Mouse (Mus musculus) embryo, embryonic 9.5 days (tissue): ENCODE measurements around the gene Gas6.

Experiments used
- DNase-seq: peaks from one replicate; pipeline ENCODE4 v3.0.0-alpha.2; 2017; ENCODE audit errors: extremely low spot score

Gene Gas6

DNA sequence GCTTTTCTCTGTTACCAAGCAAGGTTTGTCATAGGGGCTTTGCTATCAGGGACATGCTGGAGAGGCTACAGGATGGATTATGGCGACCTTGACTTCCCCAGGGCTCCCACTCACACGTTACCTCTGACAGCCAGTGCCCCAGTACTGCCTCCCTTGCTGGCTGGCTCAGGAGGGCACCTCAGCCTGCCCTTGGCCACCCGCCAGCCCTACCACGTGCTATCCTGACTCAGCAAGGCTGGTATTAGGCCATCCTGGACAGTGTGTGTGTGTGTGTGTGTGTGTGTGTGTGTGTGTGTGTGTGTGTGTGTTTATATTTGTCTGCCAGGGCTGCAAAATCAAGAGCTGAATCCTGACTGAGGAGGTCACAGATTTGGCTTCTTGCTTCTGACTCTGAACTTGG, 12.6 kb upstream of the Gas6 start:
- DNase-seq: no peak

DNA sequence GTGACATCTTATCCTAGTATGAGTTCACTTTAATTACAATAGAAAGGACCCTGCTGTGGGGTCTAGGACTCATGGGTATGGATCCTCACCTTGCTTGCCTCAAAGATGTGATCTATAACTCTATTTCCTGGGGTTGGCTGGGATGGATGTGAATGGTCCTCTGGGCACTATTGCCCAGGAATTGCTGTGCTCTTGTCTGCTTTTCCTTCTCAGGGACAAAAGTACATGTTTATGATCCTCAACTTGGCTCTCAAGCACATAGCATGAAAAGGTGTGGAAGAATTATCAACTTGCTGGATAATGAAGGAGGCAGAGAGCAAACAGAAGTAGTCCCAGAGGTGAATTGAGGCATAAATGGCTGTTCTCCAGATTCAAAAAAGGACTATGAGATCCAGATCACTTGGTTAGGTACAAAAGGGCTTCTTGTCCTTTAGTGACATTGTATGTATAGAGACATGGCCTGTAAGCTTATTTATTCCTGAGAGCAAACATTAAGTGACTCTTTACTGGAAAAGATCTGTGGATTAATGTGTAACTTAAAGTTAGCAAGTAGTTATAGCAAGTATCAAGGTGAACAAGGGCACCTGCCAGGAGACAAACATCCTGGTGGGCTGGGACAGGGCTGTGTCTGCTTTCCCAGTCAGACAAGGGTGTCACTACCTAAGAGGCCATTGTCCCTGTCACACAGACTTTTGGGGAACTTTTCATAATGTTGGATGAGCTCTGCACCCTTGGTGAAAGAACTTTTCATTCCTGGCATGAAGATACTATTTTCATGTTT, 10.8 kb upstream of the Gas6 start:
- no peak for DNase-seq

DNA sequence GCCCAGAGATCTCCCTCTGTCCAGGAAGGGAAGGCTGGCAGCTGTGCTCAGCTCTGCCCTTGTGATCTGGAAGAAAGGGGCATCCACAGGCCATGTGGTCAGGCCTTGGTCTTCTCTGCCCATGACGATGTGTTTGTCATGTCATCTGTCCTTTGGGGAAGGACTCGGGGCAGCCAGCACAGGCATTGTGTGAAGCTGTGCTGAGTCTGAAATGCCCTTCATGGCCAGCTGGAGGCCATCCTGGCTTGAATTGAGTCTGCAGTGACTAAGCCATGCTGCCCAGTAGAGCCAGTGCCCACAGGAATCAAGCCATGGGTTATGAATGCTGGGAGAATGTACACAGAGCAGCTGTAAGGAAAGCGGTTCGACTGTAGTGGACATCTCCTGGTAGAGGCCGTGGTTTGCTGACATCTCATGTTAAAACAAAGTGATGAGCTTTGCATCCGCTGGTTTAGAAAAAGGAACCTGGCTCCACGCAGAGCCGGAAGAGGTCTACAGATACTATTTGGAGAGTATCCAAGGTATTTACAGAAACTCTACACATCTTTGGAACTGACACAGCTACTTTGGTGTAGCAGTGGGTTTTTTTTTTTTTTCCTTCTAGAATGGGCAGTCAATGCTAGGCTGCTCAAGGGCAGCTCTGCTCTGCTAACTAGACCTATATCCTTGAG, 9.8 kb upstream of the Gas6 start:
- no peak for DNase-seq

DNA sequence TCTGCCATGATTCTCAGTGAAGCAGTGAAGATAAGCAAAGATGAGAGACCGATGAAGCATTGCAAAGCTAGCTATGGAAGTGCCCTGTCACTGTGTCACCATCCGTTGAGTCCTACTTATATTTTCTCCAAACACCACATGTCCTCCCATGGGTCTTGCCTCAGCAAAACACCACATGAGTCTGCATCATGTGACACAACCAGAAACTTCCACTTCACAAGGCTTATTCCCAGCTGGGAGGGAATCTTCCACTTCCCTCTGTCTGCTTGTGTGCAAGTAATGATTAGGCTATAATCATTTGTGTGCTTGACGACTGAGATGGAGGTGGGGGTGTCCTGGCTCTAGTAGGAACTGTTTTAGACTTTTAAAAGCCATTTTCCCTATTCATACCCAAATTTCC, 6.9 kb upstream of the Gas6 start:
- no peak for DNase-seq

DNA sequence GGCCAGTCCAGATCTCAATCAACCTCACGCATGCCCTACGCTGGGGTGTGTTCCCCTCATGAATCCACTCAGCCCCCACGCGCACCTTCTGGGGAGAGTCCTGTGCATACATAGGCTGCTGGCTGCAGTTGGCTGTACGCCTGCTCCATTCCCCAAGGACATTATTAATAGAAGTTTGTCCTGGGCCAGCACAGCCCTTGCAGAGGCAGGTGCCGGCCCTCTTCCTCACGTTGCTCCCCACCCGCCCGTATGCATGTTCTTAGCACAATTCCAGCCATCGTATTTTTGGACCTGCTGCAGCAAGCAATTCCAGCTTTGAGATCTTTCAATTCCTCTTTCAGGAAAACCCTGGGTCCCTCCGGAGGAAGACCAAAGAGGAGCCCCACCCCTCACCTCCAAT, 1.3 kb downstream of the Gas6 start:
- no peak for DNase-seq

DNA sequence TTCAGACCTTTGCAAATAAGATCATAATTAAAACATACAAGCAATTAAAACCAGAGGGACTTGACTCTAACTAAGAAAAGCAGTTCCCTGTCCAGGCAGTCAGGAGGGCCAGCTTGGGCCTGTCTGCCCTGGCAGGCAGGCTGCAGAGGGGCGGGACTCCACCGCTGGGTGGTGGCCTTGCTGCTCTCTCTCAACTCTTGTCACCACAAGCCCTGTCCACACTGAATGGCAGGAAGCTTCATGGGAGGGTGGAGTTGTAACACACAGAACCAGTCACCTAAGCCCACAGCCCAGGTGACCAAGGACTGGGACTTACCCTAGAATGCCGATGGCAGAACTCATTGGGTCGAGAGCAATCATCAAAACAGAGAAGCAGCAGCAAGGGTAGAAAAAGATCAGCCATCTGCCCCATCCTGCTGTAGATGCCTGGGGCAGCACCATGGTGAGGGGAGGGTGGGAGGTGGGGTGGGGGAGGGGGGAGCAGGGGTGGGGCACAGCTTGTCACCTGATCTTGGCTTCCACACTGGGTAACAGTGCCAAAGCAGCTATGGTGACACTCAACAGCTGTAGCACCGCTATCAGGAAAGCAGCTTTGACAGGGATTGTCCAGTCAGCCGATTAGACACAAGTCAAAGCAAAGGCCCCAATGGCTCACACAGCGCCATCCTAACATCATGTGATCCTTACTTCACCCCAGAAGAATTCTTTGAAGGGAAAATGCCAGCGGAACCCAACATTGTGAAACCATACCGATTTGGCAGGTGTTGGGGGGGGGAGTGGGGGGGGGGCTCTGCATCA, 1.9 kb downstream of the Gas6 start:
- DNase-seq: peak; percentile 9

DNA sequence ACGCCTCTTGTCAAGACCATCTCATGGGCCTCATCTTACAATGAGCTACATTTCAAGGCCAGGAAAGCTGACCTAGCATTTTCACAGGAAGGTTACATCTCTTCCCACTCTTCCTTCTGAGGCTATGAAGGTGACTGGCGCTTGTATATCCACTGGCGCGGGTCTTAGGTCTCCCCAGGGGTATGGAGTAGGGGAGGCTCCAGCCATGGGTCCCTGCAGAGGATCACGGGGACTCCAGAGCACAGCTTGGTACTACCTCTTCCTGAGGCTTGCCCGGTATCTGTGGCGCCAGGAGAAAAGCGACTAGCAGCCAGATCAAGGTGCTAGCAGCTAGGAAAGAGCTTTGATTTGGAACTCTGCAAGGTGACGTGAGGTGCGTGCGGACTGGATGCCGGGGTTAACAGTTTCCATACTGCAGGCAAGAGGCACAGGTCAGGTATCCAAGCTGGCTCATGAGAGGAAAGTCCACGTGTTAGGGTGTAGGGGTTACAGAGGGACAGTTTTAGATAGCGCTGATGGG, 2.7 kb downstream of the Gas6 start:
- DNase-seq: no peak

DNA sequence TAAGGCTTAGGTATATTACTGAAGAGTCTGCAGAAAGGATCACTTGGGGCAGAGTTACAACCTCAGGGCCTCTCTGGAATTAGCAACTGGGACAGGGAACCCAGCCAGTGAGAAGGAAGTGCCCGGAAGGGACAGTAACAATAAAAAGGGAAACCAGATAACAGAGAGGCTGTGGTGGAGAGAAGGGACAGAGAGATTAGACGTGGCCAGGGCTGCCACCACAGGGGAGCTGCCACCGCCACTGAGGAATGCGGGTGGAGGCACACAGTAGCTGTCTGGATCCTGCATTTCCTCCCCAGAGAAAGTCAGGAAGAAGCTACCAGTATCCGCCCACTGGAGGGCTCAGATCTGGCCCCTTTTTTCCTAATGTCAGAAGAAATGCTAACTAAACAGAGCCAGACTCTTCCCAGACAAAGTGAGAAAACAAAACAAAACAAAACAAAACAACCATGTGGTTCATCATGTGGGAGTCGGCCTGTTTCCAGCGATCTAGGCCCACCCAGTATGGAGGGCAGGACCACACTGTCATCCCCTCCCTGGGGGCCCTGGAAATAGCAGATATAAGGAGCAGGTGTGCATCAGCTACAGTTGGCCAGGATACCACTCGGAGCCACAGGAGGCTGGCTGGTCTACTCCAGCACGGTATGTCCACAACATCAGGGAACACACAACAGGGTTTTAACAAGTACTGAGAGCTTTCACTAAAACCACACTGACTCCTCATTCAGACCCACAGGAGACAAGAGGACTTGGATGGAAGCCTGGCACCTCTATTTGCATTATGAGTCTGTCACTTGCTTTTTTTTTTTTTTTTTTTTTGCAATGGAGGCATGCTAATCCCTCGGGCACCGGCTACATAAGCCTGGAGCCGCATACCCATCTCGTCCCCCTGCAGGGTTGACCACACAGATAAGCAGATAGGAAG, 4.0 kb downstream of the Gas6 start:
- no peak for DNase-seq

DNA sequence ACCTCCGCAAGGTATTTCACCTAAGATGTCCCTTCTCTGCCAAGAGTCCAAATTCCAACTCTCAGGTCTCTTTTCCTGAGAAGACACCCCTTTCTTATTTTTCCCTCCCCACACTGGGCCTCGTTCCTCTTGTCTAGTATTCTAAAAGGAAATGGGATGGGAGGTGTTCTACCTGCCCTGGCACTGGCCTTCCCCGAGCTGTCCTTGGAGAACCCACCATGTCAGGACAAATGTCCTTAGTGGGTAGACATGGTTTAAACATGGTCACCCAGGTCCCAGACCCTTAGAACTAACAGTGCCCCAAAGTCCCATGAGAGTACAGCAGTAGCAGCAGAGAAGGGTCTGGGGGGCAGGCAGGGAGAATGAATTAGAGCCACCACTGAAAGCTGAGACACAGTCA, 4.9 kb downstream of the Gas6 start:
- DNase-seq: no peak

DNA sequence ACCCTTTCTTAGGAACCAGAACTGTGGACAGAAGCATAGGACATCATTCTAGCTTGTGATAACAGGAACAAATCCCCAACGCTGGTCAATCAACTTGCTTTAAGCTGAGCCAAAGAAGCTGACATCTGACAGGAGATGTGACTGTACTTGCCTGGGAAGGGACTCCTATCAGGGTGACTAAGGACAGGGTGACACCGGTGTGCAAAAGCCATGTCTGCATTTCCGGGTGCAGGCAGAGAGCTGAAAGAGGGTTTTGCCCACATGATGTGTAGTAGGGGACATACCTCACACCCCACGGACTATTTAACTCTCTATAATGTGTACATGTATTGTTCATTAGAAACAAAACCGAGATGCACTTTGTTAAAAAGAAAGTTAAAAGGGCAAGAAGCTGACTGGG, 11.1 kb downstream of the Gas6 start:
- DNase-seq: no peak

DNA sequence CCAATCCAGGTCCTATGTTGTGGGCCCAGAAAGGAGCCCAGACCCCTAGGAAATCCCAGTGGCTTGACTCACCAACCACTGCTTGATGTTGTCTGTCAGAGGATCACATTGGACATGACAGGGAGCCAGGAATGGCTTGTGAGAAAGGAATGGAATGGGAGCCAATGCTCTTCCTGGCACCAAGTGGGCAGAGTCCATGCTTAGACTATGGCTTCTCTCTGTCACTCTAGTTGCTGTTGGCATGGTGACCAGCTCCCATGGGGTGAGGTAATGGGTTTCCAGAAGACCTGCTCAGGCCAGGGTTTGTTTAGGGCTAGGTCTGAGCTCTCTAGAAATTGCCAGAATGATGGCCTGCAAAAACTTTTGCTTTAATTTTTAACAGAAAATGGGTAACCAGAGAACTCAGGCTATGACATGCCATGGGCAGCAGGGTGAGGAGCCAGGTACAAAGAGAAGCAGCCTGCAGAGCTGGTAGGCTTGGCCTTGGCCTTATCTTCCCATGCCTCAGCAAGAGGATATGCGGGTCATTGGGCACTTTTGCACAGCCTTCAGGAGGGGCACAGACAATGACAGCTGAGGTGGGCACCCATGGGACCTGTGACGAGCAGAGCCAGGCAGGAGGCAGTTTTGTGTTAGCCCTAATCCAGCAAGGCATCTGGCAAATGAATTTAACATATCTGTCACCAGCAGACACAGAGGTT, 12.0 kb downstream of the Gas6 start:
- DNase-seq: no peak

DNA sequence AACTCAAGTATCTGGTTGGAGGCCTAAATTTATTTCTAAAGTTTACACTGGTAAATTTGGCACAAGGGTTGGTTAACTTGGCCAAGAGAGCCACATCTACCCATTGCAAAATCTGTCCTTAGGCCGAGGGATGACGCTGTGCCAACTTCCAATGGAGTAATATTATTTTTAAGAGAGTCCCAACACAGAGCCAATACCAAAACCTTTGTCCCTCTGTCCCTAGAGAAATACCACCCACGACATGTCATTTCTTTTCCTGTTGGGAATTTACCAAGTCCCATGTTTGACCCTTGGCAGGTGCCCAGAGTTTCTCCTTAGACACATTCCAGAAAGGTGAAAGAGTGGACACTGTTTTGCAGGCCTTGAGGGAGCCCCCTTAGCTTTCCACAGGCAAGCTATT, 12.7 kb downstream of the Gas6 start:
- DNase-seq: no peak

DNA sequence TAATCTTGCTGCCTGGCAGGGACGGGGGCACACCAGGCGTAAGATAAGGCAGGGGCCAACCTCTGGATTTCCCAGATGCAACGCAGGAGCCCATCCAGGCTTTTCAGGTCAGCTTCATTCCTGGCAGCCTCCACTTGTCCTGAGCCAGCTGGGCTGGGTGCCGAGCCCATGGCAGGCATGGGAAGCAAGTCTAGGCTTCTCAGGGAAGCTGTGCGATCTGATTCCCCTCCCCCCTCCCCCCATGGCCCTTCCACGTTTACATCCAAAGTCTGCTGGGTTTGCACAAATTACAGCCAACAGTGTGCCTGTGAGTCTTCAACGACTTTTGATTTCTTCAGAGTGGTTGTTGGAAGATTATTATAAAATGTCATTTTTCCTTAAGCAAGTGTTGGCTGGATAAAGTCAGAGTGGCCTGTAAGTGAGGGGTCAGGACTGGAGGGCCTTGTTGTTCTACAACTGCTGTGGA, 13.2 kb downstream of the Gas6 start:
- DNase-seq: no peak

DNA sequence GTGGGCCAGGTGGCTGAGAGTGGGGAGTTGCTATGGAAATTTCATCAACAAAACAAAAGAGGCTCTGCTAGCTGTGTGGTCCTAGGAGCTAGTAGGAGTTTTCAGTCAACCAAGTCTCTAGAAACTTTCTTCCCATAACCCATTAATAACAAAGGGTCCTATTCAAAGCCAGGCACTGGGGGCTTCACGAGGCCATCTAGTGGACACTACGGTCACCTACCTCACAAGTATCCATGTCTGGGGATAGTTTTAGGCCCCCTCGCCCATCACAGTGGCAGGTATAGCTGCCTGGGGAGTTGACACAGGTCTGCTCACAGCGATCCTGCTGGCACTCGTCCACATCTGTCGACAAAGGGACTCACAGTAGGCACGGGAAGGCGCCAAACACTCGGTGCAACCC, 18.4 kb downstream of the Gas6 start:
- no peak for DNase-seq

DNA sequence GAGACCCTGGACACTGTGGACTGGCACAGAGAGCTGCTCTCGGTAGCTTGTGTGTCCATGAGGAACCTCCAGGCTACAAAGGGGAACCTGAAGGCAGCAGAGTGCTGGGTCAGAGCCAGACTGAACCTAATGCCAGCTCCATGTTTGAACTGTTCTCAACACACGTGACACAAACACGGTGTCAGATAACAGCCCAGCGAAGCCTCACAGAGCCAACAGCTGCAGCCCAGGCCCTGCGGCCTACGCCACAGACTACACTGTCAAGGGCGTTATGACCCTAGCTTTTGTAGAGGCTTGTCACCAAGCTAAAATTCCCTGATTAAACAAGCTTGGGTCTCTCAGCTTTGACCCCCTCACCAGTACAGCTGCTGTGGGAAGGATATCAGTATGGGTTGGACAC, 22.0 kb downstream of the Gas6 start:
- no peak for DNase-seq

DNA sequence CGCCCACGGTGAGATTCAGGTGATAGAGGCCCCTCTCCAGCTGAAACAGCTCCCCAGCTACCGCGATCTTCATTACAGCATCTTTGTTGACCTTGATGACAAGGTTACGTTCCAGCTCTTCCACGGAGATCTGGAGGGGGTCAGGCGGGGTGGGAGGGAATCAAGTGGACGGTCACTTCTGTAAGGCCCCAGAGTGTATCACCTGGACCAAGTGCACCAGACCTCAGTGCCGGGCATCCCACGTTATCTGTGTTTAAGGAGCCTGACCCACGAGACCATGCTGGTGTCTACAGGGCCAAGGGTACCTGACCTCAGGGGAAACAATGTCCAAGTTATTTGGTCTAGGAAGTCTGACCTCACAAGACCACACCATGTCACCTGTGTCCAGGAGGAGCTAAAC, 22.8 kb downstream of the Gas6 start:
- no peak for DNase-seq

DNA sequence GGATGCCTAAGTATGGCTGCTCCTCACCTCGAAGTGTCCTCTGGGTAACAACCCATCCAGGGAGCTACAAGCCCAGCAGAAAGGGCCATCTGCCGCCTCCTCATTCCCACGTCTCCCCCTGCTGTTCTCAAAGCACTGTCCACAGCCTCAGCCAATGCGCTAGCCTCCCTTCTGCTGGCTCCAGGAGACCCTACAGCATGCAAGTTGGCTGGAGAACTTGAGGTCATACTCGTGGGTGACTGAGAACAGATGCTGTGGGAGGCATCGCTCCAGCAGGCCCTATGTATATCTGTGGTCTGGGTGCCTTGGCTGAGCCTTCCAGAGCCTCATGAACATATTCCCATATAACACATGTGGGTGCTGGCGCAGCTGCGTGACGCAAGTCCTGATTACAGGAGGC, 25.6 kb downstream of the Gas6 start:
- DNase-seq: no peak

DNA sequence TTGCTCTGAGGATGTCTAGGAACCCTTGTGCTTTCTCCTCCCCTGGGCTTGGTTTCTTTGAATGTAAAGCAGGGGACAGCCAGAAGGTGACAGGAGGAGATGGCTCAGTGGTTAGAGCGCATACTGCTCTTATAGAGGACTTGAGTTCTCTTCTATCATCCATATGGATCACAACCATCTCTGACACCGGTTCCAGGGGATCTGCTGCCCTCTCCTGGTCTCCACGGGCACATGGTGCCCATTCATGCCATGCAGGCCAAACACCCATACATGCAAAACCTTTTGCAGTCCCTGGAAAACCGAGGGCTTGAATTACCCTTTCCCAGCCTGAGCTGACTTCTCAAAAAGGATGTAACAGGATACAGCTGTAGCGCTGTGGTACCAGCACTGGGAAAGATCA, 27.3 kb downstream of the Gas6 start:
- no peak for DNase-seq

DNA sequence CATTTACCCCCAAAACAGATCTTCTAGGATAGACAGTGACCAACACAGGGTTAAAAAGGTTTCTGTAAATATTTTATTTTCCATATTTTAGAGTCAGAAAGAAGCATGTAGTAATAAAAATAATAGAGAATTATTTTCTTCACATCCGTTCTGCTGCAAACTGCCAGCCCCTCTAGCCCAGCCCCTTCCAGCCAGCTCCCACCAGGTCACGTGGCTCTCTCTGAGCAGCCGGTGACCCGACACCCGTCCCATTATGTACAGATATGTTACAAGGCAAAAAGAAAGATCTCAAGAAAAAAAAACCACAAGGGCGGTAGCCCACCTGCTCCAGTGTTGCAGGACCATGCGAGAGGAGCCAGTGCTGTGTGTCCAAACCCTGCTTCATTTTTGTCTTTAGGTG, 29.0 kb downstream of the Gas6 start:
- no peak for DNase-seq

DNA sequence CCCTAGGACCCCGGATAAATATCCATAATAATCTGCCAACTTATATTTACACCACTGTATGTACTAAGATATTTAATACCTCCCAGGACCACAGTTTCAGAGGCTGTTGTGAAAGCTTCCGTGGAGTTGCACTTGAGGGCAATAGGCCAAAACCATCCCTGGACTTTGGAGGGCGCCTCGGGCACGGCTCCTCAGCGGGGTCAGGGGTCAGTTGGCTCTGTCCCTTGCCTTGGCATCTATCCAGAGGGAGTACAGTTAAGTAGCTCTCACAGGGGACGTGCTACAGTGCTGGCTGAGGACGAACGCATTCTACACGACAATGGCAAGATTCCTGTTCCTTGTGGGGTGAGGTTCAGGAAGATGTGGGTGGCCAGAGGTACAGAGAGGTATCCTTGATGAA, 31.9 kb downstream of the Gas6 start:
- no peak for DNase-seq

DNA sequence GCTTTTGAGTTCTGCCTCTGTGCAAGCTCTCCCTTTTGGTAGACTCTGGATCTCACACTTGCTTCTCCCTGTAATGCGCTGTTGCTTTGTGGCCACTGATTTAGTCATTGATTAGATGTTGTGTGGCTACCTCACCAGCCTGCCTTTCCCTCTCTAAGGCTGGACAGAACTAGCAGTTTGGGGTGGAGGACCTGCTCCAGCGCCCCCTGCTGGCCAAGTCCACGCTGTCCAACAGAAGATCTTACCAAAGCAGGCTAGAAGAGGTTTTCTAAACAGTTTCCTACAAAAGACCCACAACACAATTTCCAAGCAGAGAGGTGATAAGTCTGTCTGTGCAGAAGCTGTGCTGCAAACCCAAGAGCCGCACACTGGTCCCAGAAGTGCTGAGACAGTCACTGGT, 32.4 kb downstream of the Gas6 start:
- DNase-seq: peak; percentile 61
